Mouse (Mus musculus): ENCODE measurements around the gene Xpo6. TPM values are rescaled to one million over a fixed set of nuclear protein-coding genes. Genes with fewer than 3 reads are reported as not detected.

The Xpo6 gene
- total and polyA plus RNA-seq, 2 experiments = 15.0 to 79.2 TPM

DNA sequence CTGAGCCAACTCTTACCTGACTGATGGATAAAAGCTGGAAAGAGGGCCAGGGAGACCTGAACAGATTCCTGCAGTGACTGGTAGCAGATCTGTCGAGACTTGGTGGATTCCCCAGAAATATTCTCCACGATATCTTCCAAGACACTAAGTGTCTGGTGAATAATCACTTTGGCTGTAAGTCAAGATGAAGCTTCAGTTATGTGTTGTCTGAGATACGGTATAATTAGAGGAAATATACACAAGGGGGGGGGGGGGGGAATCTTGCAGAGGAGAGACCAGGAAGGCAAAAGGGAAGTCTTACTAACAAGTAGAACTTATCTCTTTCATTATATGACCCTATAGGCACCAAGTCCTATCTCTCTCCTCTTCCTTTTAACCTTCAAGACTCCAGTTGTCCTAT lies 90.4 kb downstream of the Xpo6 start:
- H3K79me2 ChIP-seq (ENCODE audit: control insufficient read depth, insufficient read depth, low read length) = no peaks in the 10 kb centered on the region
- no peak overlapping the region for H3K4me3 ChIP-seq (ENCODE audit: insufficient read depth, low read depth, low read length)
- 74% methylated on average over 3 of the region's 3 CpGs for WGBS
- no peak overlapping the region for H3K27ac ChIP-seq (replicated peaks; ENCODE audit: insufficient read depth, low read depth, low read length)
- peaks cover 9% of the 10 kb centered on the region for H3K4me1 ChIP-seq (ENCODE audit: control insufficient read depth, insufficient read depth, low read length)
- H3K27me3 ChIP-seq (ENCODE audit: control insufficient read depth, insufficient read depth, low read length) = no peaks in the 10 kb centered on the region
- peaks cover 49% of the 10 kb centered on the region for H3K36me3 ChIP-seq (ENCODE audit: control insufficient read depth, insufficient read depth, low read length)
- TF ChIP-seq POLR2A (IDR thresholded peaks at IDR 0.05; ENCODE audit: extremely low read depth, insufficient read depth, low read length) (no peak), CTCF (IDR thresholded peaks at IDR 0.05; ENCODE audit: low read depth, low read length) (no peak)
- DNase-seq (ENCODE audit: extremely low read depth, low read depth, low spot score) = no peak
- H3K9ac ChIP-seq (ENCODE audit: low read depth, low read length) = no peak overlapping the region

DNA sequence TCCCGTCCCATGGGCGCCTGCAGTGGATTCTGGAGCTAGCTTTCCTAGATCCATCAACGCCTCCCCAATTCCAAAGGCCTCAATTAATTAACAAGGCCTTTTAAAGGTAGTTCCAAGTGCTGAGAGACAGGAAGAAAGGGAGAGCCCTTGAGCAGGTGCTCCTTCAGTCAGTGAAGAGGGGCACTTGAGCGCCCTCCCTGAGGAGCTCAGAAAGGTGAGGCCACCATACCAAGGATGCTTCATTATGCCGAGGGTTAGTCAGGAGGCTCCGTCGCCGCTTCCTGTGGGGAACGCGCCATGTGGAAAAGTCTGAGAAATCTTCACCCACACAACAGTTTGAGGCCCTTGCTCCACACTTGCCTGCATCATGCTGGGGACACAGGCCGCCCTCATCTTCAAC lies 99.9 kb downstream of the Xpo6 start:
- Histone ChIP-seq H3K4me1 (ENCODE audit: control insufficient read depth, insufficient read depth, low read length) (no peaks in the 10 kb centered on the region), H3K9ac (ENCODE audit: low read depth, low read length) (no peak overlapping the region), H3K27ac (replicated peaks; ENCODE audit: insufficient read depth, low read depth, low read length) (no peak overlapping the region), H3K4me3 (ENCODE audit: insufficient read depth, low read depth, low read length) (no peak overlapping the region), H3K27me3 (ENCODE audit: control insufficient read depth, insufficient read depth, low read length) (no peaks in the 10 kb centered on the region), H3K79me2 (ENCODE audit: control insufficient read depth, insufficient read depth, low read length) (no peaks in the 10 kb centered on the region), H3K36me3 (ENCODE audit: control insufficient read depth, insufficient read depth, low read length) (peaks cover 11% of the 10 kb centered on the region; the same call in 1 of the 2 replicates)
- TF ChIP-seq CTCF (IDR thresholded peaks at IDR 0.05; ENCODE audit: low read depth, low read length) (no peak), POLR2A (IDR thresholded peaks at IDR 0.05; ENCODE audit: extremely low read depth, insufficient read depth, low read length) (no peak)
- no peak for DNase-seq (ENCODE audit: extremely low read depth, low read depth, low spot score)
- WGBS = 97% methylated on average over 11 of the region's 11 CpGs

DNA sequence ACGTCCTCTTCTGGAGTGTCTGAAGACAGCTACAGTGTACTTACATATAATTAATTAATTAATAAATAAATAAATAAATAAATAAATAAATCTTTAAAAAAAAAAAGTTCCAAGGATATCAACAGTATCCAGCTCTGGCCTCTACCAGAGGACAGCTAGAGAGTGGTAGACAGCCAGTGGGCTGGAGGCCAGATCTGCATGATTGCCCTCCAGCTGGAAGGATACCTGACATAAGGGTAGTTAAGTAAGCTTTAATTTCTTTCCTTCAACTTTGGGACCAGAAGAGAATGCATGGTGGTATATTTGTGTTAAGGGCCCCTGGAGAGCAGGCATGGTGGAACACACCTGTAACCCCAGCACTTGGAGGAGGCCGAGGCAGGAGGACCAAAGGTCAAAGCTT lies 100.5 kb downstream of the Xpo6 start:
- no peak for DNase-seq (ENCODE audit: extremely low read depth, low read depth, low spot score)
- peaks cover 11% of the 10 kb centered on the region; the same call in 1 of the 2 replicates for H3K36me3 ChIP-seq (ENCODE audit: control insufficient read depth, insufficient read depth, low read length)
- 90% methylated on average over 2 of the region's 2 CpGs for WGBS
- no peak overlapping the region for H3K27ac ChIP-seq (replicated peaks; ENCODE audit: insufficient read depth, low read depth, low read length)
- TF ChIP-seq POLR2A (IDR thresholded peaks at IDR 0.05; ENCODE audit: extremely low read depth, insufficient read depth, low read length) = no peak
- no peak for TF ChIP-seq CTCF (IDR thresholded peaks at IDR 0.05; ENCODE audit: low read depth, low read length)
- no peak overlapping the region for H3K9ac ChIP-seq (ENCODE audit: low read depth, low read length)
- H3K27me3 ChIP-seq (ENCODE audit: control insufficient read depth, insufficient read depth, low read length) = no peaks in the 10 kb centered on the region
- H3K4me3 ChIP-seq (ENCODE audit: insufficient read depth, low read depth, low read length) = no peak overlapping the region
- no peaks in the 10 kb centered on the region for H3K79me2 ChIP-seq (ENCODE audit: control insufficient read depth, insufficient read depth, low read length)
- H3K4me1 ChIP-seq (ENCODE audit: control insufficient read depth, insufficient read depth, low read length) = no peaks in the 10 kb centered on the region

DNA sequence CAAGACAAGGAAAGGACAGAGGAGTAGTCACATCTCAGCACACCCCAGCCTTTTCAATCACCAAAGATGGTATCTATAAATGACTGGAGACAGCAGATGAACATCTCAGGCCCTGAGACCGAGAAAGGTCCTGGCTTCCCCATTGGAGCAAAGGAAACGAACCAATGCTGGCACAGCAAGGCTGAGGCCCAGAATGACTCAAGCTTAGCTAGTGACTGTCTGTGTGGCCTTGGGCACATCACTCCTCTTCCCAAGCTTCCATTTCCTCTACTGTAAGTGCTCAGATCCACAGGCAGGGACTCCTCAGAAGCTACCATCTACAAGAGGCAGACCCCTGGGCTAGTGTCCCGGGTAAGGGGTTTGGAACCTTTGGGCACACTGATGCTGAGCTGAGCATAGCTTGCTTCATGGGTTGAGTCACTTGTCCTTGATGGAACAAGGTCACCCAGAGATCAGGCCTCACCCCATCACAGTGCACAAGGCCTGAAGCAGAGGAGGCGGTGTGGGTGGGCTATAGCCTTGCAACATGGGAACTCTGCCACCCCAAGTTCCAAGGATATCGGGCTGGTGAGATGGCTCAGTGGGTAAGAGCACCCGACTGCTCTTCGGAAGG lies 101.0 kb downstream of the Xpo6 start:
- H3K4me1 ChIP-seq (ENCODE audit: control insufficient read depth, insufficient read depth, low read length) = no peaks in the 10 kb centered on the region
- no peak for DNase-seq (ENCODE audit: extremely low read depth, low read depth, low spot score)
- no peak overlapping the region for H3K4me3 ChIP-seq (ENCODE audit: insufficient read depth, low read depth, low read length)
- no peaks in the 10 kb centered on the region for H3K27me3 ChIP-seq (ENCODE audit: control insufficient read depth, insufficient read depth, low read length)
- peaks cover 9% of the 10 kb centered on the region; the same call in 1 of the 2 replicates for H3K36me3 ChIP-seq (ENCODE audit: control insufficient read depth, insufficient read depth, low read length)
- no peak overlapping the region for H3K27ac ChIP-seq (replicated peaks; ENCODE audit: insufficient read depth, low read depth, low read length)
- H3K79me2 ChIP-seq (ENCODE audit: control insufficient read depth, insufficient read depth, low read length) = no peaks in the 10 kb centered on the region
- H3K9ac ChIP-seq (ENCODE audit: low read depth, low read length) = no peak overlapping the region
- TF ChIP-seq CTCF (IDR thresholded peaks at IDR 0.05; ENCODE audit: low read depth, low read length) (no peak), POLR2A (IDR thresholded peaks at IDR 0.05; ENCODE audit: extremely low read depth, insufficient read depth, low read length) (no peak)
- WGBS = 95% methylated on average over 7 of the region's 7 CpGs

DNA sequence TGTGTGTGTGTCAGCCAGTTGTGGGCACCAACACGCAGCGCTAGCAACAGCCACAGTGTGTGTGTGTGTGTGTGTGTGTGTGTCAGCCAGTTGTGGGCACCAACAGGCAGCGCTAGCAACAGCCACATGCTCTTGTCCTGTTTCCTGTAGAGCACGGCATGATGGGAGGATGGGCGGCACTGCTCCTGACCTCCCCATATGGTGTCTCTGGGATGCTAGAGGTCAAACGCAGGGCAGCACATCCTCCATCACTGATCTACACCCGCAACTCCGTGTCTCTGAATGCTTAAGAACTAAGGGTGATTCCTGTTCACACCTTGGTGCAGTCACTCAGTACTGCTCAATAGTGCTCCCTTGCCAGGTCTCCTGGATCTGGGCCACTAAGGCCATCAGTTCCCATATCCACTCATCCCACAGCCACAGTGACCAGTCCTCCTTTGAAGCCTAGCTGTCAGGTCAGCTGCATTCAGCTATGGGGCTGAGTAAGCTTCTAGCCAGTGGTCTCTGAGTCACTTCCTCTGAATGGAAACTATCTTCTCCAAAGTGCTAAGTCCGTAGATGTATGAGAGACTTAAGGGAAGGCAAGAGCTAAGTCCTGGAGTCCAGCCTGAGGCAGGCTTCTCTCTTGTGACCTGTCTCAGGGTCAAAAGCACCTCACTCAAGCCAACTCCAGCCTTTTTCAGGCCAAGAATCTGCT lies 102.9 kb downstream of the Xpo6 start:
- WGBS = 77% methylated on average over 6 of the region's 9 CpGs
- no peaks in the 10 kb centered on the region for H3K79me2 ChIP-seq (ENCODE audit: control insufficient read depth, insufficient read depth, low read length)
- H3K27ac ChIP-seq (replicated peaks; ENCODE audit: insufficient read depth, low read depth, low read length) = no peak overlapping the region
- H3K4me3 ChIP-seq (ENCODE audit: insufficient read depth, low read depth, low read length) = no peak overlapping the region
- no peaks in the 10 kb centered on the region for H3K27me3 ChIP-seq (ENCODE audit: control insufficient read depth, insufficient read depth, low read length)
- no peak for DNase-seq (ENCODE audit: extremely low read depth, low read depth, low spot score)
- no peak overlapping the region for H3K9ac ChIP-seq (ENCODE audit: low read depth, low read length)
- no peaks in the 10 kb centered on the region for H3K4me1 ChIP-seq (ENCODE audit: control insufficient read depth, insufficient read depth, low read length)
- TF ChIP-seq CTCF (IDR thresholded peaks at IDR 0.05; ENCODE audit: low read depth, low read length) (no peak), POLR2A (IDR thresholded peaks at IDR 0.05; ENCODE audit: extremely low read depth, insufficient read depth, low read length) (no peak)
- peaks cover 5% of the 10 kb centered on the region; the same call in 1 of the 2 replicates for H3K36me3 ChIP-seq (ENCODE audit: control insufficient read depth, insufficient read depth, low read length)

DNA sequence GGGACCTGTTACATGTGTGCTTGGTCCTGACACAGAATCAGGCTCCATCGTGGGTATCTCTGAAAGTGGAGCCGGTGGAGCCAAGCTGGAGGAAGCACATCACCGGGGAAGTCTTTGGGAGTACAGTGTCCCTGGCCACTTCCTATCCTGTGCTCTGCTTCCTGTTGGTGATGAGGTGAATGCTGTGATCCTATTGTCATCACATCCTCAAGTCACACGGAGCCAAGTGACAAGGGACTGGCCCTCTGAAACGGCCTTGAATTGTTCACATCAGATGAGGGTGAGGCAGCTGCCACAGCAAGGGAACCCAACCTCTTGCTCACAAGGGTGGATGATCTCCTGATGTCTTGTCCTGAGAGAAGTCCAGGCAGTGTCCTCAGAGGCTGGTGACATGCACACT lies 103.7 kb downstream of the Xpo6 start:
- H3K36me3 ChIP-seq (ENCODE audit: control insufficient read depth, insufficient read depth, low read length) = peaks cover under 1% of the 10 kb centered on the region; the same call in 1 of the 2 replicates
- H3K4me1 ChIP-seq (ENCODE audit: control insufficient read depth, insufficient read depth, low read length) = no peaks in the 10 kb centered on the region
- H3K27ac ChIP-seq (replicated peaks; ENCODE audit: insufficient read depth, low read depth, low read length) = no peak overlapping the region
- 63% methylated on average over 5 of the region's 5 CpGs for WGBS
- H3K27me3 ChIP-seq (ENCODE audit: control insufficient read depth, insufficient read depth, low read length) = no peaks in the 10 kb centered on the region
- H3K79me2 ChIP-seq (ENCODE audit: control insufficient read depth, insufficient read depth, low read length) = no peaks in the 10 kb centered on the region
- H3K4me3 ChIP-seq (ENCODE audit: insufficient read depth, low read depth, low read length) = no peak overlapping the region
- TF ChIP-seq POLR2A (IDR thresholded peaks at IDR 0.05; ENCODE audit: extremely low read depth, insufficient read depth, low read length) (no peak), CTCF (IDR thresholded peaks at IDR 0.05; ENCODE audit: low read depth, low read length) (no peak)
- no peak for DNase-seq (ENCODE audit: extremely low read depth, low read depth, low spot score)
- no peak overlapping the region for H3K9ac ChIP-seq (ENCODE audit: low read depth, low read length)
